Mouse (Mus musculus) c-Kit-positive CD71-negative TER-119-negative erythroid progenitor cells, embryonic 14.5 days (primary cell): ENCODE measurements around the gene Olfr284.
A peak's percentile ranks its signal among the peaks of the same experiment; 100 is the strongest.

Experiments
- DNase-seq: peaks from one replicate; pipeline ENCODE4 v3.0.0-alpha.2; 2013; ENCODE audit warnings: low read depth

Olfr284 gene

GRCm38 (mm10) chr15:98340887-98341286 is at the start of gene Olfr284:
Olfr284 (minus strand) TSS chr15:98340987.
- DNase-seq: no peak

- peak; percentile 33 for DNase-seq
Measured at GRCm38 (mm10) chr15:98389796-98390195, 49.0 kb upstream of the Olfr284 start.

GRCm38 (mm10) chr15:98387621-98388020 is 46.8 kb upstream of the Olfr284 start:
- no peak for DNase-seq

- no peak for DNase-seq
Measured at GRCm38 (mm10) chr15:98380846-98381245, 40.1 kb upstream of the Olfr284 start, which contains the start of gene Olfr283. Olfr283 (minus strand) TSS chr15:98380946.

GRCm38 (mm10) chr15:98378209-98378608 is 37.4 kb upstream of the Olfr284 start:
- DNase-seq: no peak

GRCm38 (mm10) chr15:98317177-98317724 is 23.5 kb downstream of the Olfr284 start, which contains the start of gene Olfr285:
Olfr285 (minus strand) TSS chr15:98317353.
- DNase-seq: no peak

GRCm38 (mm10) chr15:98315703-98316102 is 25.1 kb downstream of the Olfr284 start:
- no peak for DNase-seq

- DNase-seq: no peak
Measured at GRCm38 (mm10) chr15:98295628-98296551, 44.9 kb downstream of the Olfr284 start, which contains the start of gene Zfp641. Zfp641 (minus strand) TSS chr15:98296161.

GRCm38 (mm10) chr15:98293651-98294050 is 47.1 kb downstream of the Olfr284 start:
- no peak for DNase-seq
